Mouse (Mus musculus) thymus, postnatal 25 days (tissue): ENCODE results near the gene Ap5b1.

Experiments used
- DNase-seq: peaks from one replicate; pipeline ENCODE4 v3.0.0; 2022

Gene Ap5b1

DNA sequence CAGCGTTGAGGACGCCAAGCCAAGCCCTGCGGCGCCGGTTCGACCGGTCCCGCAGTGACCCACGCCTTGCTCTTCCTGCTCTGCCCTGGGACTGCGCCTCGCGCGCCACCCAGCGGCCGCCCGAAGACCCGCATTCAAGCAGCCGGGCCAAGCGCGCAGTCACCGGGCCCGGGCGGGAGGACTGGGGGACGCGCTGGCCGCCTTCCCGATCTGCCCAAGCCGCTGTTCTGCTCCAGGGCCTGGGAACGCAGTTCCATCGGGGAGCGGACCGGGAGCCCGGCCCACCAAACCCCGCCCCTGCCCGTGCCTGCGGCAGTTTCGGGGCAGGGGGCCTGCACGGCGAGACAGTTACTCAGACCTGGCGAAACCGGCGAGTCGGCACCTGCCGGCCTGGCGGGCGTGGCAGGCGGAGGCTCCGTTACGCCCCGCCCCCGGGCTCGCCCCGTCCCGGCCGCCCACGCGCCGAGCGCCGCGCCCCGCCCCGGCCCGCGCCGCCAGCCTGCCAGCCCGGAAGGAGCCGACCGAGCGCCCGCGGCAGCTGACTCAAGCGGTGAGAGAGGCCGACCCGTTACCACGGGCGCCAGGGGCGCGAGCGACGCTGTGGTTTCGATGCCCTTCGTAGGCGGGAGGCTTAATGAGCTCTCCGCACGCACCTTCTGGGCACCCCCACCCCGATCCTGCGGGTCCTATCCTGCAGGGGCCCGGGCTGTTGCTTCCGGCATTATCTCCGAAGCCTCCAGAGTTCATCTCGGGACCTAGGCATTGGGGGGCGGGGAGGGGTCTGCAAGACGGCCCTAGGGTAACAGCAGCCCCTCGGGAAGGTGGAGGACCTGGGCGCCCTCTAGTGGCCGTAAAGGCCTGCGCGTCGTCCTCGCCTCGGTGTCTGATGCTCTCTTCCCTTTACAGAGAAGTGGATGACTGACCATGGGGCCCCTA lies at the start of gene Ap5b1:
Gene Ap5b1 (plus strand): TSS at position 492 of the 936 bp plus-strand sequence.
- DNase-seq, result peak; percentile 93

DNA sequence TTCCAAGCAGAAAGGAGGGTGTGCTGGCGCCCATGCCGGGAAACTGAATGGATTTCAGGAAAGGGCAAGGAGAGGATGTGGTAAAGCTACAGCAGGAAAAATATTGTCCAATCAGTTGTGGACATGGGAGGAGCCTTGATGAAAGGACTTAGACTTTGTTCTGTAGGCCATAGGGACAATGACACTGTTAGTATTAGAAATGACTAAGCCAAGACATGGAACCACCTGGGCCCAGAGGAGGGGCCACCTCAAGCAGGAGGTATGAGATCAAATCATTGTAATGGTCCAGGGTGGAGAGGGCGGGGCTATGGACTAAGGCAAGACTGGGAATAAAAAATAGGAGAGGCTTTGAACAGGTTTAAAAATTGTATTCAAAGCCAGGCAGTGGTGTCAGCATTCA lies 49.1 kb upstream of the Ap5b1 start:
- DNase-seq, result no peak

DNA sequence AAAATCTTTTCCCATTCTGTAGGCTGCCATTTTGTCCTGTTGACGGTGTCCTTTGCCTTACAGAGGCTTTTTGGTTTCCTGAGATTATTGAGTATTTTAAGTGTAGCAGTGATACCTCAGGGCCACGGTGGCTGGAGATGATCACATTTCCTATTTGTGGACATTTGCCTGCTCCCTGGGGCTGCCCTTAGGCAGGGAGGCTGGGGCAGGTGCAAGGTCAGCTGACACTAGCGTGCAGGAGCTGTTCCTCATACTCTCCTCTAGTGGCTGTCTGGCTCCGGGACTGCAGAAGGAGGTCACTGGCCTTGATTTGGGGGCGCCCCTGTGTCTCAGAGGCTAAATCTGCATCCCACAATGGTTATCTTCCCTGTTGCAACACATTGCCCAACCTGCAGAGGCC lies 42.6 kb upstream of the Ap5b1 start:
- no peak for DNase-seq

DNA sequence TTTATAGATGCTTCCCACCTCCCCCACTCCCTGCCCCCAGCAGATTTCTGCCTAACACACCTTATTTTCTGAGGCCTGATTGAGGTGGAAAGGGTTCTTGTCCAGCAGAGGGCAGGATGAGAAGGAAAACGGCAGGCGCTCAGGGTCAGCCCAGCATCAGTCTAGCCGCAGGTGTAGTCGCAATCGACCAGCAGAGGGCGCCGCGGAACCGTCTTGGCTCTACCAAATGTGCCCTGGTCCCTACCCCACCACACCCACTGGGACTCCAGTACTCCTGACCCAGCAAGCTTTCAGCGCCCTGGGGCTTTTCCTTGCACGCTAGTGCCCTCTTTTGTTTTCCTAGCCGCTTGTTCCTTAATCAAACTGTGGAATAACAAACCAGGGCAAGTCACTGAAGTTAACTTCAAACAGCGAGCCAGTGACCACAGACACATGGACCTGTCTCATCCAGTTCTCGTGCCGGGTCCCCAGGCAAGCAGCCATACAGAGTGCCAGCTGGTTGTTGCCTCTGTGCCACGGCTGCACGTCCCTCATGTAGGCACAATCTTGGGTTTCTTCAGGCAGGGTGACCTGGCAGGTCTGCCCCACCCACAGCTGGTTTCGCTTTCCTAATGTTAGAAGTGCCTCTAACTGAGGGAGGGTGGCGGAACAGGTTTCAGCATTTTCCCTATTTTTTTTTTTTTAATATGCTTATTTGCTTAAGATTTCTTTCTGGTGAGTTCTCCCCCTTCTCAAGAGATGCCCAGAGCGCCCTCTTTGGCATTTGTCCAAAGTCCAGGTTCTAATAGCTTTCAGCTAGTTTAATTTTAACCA lies 38.3 kb upstream of the Ap5b1 start:
- peak; percentile 94 for DNase-seq

DNA sequence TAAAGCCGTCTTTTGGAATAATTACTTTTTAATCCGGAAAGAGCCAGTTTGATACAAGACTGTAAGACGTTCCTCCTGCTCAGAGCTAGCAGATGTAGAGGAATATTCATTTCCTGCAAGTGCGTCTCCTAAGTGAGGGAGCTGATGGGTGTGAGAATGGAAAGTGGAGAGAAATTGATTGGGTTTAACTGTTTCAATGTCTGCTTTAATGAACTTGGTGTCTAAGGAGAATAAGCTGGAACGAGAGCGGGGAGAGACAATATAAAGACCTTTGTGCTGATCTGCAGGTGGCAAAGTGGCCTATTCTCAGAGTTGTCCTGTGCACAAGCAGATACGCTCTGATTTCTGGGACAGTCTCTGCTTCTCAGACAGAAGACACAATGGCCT lies 37.7 kb upstream of the Ap5b1 start:
- DNase-seq, result no peak

DNA sequence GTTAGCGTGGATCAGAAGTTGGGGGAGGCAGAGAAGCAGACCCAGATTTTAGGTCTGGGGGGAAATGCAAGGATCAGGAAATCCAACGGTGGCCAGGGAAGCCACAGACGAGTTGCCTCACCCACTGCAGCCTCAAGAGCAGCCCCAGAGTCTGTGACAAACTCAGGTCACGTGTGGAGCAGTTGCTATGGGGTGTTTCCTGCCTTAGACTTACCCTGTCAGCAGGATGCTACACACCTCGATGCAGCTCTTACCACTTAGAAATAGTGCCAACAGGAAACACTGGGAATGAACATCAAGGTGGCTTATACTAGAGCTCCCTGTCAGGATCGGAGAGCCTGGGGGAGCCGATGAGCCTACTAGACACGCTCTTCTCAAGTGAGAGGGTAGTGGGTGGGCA lies 35.3 kb upstream of the Ap5b1 start:
- DNase-seq, result peak; percentile 12

DNA sequence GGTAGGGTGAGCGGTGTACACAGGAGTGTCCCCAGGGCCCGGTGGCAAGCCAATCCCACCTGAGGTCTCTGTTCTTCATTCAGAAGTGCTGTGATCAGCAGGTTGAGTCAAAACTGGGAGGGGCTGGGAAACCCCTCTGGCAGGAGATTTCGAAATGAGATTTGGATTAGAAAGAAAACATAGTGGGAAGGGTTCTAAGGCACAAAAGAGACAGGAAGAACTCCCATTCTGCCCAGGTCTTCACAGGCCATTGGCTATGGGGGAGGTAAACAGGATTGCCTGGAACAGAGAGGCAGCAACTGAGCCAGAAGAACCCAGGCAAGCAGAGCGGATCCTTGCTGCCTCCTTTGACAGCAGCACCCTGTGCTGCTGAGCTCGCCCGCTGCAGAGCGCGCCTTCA lies 29.0 kb upstream of the Ap5b1 start:
- no peak for DNase-seq

DNA sequence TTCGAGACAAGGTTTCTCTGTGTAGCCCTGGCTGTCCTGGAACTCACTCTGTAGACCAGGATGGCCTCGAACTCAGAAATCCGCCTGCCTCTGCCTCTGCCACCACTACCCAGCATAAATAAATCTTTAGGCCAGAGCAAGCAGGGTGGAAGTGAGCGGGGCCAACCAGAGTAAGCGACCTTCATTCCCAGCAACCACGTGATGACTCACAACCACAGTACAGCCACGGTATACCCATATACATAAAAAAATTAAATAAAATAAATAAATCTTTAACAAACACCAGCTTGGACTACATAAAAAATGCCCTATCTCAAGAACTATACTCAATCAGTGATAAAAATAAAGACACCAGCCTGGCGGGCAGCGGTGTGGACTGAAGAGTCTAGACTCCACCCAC lies 24.5 kb upstream of the Ap5b1 start:
- no peak for DNase-seq

DNA sequence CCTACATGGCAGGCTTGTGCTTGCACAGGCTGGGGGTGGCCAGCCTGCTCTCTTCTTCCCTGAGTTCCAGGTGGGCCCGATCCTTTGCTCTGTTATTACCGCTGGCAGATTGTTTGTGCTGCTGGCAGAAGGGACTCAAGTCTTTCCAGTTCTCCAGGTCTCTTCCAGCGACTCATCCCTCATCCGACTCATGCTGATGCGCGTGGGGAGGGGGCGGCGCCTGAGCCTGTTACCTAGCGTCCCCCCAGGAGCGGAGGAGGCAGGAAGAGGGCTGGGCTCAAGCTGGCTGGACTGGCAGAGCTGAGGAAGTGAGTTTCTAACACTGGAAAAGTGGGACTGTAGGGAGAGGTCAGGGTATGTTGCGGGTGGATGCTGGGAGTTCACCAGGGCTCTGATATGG lies 23.8 kb upstream of the Ap5b1 start:
- no peak for DNase-seq

DNA sequence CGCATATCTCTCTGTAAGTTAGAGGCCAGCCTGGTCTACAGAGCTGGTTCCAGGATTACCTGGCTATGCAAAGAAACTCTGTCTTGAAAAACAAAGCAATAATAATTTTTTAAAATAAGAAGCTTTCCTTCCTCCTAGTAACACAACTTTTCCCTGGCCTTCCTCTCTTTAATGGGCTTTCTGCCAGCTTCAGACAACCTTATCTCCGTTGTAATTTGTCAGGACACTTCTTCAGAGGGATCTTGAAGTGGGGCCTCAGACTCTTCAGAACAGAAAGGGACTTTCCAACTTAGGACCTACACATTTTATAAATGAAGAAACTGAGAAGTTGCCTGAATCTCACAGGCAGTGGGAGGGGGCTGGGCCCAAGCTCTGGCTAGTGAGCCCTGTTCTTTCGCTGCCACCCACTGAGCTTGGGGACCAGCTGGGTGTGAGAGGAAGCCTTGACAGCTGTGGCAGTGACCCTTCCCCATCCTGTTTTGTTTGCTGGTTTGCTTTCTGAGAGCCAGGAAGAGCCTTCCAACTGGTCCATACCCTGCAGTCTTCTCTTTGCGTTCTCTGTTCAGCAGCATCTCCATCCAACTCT lies 20.3 kb upstream of the Ap5b1 start:
- no peak for DNase-seq

DNA sequence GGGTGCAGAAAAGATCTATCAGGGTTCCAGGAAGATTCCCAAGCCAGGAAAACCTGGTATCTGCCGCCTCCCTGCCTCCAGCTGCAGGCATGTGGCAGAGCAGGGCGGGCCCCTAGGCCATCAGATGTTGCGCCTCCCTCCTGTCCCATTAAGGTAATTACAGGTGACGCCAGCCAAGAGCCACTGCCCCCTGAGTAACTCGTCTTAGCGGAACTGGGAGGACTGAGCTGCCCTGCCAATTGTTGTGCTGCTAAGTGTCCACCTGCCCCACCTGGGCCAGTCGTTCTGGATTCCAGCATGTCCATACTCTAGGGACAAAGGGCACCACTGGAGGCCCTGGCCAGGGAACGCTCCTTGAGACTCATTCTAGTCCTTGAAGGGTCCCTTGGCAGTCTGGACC lies 14.0 kb upstream of the Ap5b1 start:
- DNase-seq, result no peak

DNA sequence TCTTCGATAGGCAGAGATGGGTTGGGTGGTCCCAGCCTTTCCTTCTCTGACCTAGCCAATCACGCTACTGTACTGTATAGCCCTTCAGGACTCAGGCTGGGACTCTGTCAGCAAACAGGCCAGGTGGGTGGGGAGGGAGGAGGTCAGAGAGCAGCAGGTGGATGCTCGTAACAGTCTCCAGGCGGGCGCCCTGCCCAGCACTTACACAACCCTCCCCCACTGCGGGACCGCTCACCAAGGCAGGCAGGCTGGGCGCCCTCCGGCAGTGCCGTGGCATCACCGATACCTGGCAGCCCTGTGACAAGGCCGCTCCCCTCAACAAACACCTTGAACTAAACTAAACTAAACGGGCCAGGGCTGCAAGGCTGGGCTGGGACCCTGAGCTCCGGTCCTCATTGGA lies 13.6 kb upstream of the Ap5b1 start:
- DNase-seq, result no peak

DNA sequence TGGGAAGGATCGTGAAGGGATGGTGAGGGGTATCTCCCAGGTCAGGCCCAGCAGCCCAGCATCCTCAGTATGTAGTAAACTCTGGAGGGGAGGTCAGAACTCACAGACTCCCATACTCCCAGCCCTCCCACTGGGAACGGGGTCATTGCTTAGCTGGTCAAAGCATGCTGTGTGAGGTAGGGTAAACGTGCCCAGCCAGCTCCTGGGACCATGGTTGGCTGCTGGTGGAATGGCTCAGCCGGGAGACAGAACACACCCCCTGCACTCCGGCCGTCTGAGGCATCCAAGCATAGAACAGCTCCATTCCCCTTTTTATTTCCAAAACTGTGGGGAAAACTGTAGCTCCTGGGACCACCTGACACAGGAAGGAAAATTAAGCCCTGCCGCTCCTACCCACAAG lies 9.7 kb upstream of the Ap5b1 start:
- no peak for DNase-seq

DNA sequence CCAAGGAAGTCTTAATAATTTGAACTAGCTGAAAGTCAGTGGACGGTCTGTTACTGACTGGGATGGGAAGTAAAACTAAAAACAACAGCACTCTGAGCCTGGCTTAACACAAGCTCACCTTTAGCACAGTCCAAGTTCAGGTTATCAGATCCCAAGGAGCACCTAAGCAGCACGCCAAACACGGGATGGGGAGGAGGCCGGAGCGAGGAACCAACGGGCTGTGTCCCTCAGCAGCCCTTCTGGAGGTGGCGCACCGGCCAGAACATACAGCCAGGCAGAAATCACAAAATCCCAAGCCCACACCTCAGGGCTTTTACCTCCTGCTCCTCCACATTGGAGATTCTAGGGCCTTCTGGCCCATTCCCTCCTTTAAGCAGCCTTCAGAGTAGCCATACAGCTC lies 9.1 kb upstream of the Ap5b1 start:
- DNase-seq, result no peak

DNA sequence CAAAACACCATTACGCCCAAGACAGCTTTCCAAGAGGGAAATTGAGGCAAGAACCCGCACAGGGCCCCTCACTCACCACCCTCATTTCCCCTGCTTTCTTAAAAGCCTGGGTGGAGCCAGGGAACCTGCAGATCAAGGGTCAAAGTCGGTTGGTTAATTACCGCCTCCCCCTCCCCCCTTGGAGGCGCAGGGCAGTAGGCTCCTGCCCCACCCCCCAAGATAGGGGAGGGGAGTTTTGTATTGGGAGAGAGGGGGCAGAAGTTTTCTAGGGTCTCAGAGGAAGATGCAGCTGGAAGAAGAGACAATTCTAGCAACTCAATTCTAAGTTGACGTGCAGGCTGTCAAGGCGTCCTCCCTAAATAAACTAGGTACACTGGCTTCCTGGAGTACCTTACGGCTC lies 8.6 kb upstream of the Ap5b1 start:
- no peak for DNase-seq

DNA sequence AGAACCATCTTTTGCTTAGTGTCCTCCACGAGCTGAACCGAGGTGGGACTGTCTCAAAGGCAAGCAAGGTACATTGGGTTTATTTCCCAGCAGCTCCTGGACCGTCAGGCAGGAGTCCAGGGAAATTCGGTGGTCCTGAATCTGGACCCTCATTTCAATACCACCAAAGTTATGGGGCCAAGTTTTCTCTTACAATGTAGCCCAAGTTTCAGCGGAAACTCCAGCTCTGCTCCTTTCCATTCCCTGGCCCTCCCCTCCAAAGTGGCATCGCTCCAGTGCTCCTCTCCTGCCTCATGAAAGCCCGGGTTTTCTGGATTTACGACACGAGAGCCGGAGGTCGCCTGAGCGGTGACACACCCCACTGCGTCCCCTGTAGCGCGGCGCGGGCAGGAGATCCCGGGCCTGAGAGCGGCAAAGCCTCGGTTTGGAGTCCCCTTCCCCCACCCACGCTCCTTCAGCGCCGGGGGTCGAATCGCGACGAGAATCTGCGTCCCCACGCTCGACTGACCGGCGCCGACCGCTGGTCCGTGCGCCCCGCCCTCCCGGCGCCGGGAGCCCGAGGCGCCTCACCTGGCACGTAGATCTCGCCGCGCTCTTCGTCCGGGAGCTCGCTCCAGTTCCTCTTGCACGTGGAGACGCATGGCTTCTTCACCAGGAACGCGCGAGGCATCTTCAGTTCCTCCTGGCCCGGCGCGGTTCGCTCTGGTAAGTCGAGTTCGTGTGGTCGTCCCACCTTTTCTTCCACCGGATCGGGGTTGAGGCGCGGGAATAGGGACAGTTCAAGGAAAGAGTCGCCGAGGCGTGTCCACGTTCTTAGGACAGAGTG lies 8.0 kb upstream of the Ap5b1 start:
- DNase-seq, result no peak

DNA sequence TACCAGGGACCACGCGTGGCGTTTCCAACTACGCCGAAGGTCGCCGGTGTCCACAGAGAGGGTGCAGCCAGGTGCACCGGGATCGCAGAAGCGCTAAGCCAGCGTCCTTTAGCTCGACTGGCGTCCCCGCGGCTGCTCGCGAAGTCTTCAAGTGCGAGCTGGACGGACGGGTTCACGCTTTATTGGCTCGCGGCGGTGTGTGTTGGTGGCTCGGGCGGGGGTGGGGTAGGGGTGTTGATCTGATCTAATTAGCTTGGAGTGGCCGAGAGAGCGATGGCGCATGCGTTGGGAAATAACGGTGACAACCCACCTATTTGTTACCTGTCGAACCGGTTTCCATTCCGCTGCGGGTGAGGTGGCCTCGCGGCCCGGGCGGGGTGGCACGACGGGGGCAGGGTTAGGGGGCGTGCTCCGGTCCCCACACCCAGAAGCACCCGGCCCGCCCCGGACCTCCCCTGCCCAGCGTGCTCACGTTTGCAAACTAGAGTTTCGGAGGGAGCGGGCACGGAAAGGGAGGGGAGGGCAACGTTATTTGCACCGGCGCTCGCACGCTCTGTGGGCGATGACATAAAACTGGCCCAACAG lies 7.3 kb upstream of the Ap5b1 start, which contains the start of gene Ovol1:
Gene Ovol1 (minus strand): TSS at position 190 of the 585 bp plus-strand sequence.
- DNase-seq, result no peak

DNA sequence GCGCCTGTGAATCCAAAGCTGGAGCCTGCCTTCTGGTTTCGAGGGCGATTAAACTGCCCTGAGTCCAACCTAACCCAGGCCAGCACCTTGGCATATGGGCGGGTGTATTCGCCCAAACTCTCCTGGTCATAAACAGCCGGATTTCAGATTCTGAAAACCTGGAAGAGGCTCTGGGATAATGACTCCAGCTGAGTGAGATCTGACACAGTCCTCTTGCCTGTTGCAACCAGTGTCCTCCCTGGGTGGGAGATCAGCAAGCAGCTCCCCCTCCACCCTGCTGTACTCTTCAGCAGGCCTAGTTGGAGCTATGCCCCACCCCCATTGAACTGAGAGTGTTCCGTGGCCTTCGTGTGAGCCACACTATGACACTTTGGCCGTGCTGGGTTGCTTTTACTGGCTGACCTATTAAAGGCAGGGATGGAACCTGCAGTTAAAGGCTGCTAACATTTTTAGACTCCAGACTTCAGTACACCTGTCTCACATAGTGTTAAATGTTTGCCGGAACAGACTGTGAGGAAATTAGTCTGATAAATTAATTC lies 6.5 kb upstream of the Ap5b1 start:
- no peak for DNase-seq

DNA sequence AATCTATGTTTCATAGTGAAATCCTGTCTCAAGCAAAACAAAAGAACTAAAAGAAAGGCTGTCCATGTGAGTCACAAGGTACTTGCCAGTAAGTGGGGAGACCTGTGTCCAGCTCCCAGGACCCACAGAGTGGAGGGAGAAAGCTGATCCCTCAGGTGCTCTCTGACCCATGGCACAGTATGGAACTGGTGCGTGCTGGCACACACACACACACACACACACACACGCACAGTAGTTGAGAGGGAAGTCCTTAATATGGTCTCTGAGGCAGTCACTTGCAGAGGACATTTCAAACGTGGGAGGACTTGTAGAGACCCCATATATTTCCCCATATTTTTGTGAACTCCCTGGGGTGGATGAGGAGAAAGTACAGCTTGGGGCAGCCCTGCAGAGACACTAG lies 5.9 kb upstream of the Ap5b1 start:
- no peak for DNase-seq

DNA sequence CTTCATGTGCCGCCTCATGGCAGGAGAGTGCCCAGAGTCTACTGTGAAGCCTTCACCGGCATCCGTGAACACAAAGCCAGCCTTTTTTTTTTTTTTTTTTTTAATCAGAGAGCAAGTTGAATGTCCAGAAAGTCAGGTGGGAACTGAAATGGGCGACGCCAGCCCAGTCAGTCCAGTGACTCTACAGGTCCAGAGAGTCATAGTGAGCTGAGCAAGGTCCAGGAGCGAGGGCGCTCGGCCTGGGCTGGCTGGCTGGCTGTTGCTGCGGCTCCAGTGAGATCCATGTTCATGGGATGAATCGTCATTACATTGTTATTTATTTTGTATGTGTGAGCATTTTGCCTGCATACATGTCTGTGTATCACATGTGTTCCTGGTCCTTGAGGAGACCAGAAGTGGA lies 5.0 kb upstream of the Ap5b1 start:
- no peak for DNase-seq

DNA sequence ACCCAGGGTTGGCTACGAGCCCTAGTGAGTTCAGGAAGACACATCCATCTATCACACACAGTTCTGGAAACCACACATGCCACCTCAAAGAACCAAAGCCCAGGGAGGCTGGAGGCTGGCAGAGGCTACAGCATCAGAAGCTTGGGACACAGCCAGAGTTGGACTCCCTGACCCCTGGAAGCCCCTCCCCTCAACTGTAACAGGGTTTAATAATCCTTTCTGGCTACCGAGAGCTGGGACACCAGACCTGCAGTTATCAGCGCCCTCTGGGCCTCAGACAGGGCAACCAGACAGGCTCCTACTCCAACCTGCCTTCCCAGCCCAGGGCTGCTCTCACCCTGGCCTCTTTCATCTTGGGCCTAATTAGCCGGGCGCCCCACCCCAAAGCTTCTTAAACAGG lies 1.5 kb upstream of the Ap5b1 start:
- no peak for DNase-seq

DNA sequence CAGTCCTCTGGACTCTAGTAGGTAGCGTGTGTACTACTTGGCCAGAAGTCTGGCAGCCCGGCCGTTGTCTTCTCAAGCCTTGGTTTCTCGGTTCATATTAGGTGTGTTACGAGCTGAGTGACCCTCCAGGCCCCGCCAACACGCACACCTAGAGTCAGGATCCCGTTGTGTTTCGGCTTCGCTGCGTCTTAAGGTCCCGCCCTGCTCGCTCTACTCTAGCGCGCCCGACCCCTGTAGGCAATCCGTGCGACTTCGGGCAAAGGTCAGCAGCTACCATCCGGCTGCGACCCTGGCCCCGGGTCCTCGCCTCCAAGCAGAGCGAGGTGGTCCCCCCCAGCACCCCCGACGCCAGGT lies 668 bp upstream of the Ap5b1 start:
- no peak for DNase-seq
